In the genomic region with DNA sequence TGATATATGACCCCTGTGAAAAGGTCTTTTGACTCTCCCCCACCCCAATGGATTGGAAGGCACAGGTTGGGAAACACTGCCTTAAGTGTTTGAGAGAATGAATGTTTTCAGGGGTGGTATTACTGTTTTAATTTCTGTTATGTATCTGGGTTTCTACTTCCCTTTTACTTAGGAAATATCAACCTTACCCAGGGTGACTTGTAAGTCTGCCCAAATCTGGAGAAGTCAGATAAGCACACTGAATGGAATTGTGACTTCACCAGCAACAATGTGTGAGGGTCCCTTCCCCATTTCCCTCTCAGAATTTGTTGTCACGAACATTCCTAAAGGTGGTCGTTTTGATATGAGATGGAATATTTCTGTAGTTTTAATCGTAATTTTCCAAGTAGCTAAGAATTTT, we compare ENCODE assay signal across 39 mouse cellular contexts. TPM values are rescaled to one million over a fixed set of nuclear protein-coding genes. Genes with fewer than 3 reads are reported as not detected.
"Had no signal": no experiment of that assay in that cellular context is flagged by ENCODE, and none has a peak within 500 bp of the region (broad histone marks: within the 10 kb centered on the region; RNA-seq: fewer than 3 reads in every experiment).

No protein-coding gene starts in this region.

- H3K4me2 ChIP-seq: heart, embryonic 13.5 days; heart, embryonic 15.5 days; hindbrain, embryonic 12.5 days; hindbrain, embryonic 14.5 days; intestine, embryonic 15.5 days; limb, embryonic 12.5 days; liver, embryonic 11.5 days; liver, embryonic 13.5 days had no signal

- ATAC-seq: hindbrain, embryonic 16.5 days; inflammation-experienced regulatory T-cells, adult 6 months; intestine, embryonic 15.5 days; intestine, postnatal 0 days had no signal

- DNase-seq: gastrocnemius, postnatal 14 days; gastrocnemius, postnatal 36 days; heart, adult 18-20 months; heart, postnatal 14 days; heart, postnatal 36 days; kidney, adult 18-20 months; kidney, adult 8-10 months; kidney, postnatal 10 days; kidney, postnatal 25 days; kidney, postnatal 4 days; liver; liver, embryonic 13.5 days had no signal

- H3K9ac ChIP-seq: heart, embryonic 13.5 days; heart, embryonic 15.5 days; hindbrain, embryonic 12.5 days; hindbrain, embryonic 14.5 days; intestine, embryonic 15.5 days; limb, embryonic 12.5 days; liver, embryonic 13.5 days had no signal

- H3K9me3 ChIP-seq: intestine, embryonic 15.5 days; limb, embryonic 10.5 days; liver, embryonic 13.5 days had no signal

- H3K36me3 ChIP-seq: heart, embryonic 10.5 days; heart, embryonic 13.5 days; heart, embryonic 15.5 days; hindbrain, embryonic 10.5 days; hindbrain, embryonic 12.5 days; intestine, embryonic 15.5 days; limb, embryonic 10.5 days; limb, embryonic 12.5 days; liver, embryonic 13.5 days had no signal

- H3K27ac ChIP-seq: heart, embryonic 10.5 days; heart, embryonic 13.5 days; heart, embryonic 15.5 days; hindbrain, embryonic 10.5 days; hindbrain, embryonic 12.5 days; hindbrain, embryonic 14.5 days; intestine, embryonic 15.5 days; layer of hippocampus, adult 2 months; left cerebral cortex, adult 2 months; limb, embryonic 10.5 days; limb, embryonic 12.5 days; liver, embryonic 13.5 days had no signal

- H3K27me3 ChIP-seq: heart, embryonic 13.5 days; heart, embryonic 15.5 days; hindbrain, embryonic 12.5 days; intestine, embryonic 15.5 days; limb, embryonic 12.5 days; liver, embryonic 13.5 days had no signal

- H3K4me3 ChIP-seq: heart, embryonic 10.5 days; heart, embryonic 13.5 days; heart, embryonic 15.5 days; hindbrain, embryonic 10.5 days; hindbrain, embryonic 12.5 days; intestine, embryonic 15.5 days; layer of hippocampus, adult 2 months; left cerebral cortex, adult 2 months; limb, embryonic 10.5 days; limb, embryonic 12.5 days; liver, embryonic 13.5 days had no signal

- H3K4me1 ChIP-seq: heart, embryonic 10.5 days; heart, embryonic 13.5 days; heart, embryonic 15.5 days; hindbrain, embryonic 10.5 days; hindbrain, embryonic 12.5 days; intestine, embryonic 15.5 days; limb, embryonic 10.5 days; limb, embryonic 12.5 days; liver, embryonic 13.5 days had no signal

RNA-seq across cellular contexts. Expression of a gene that starts 17.0 kb away (rescaled TPM):
- total RNA-seq: gastrocnemius, adult 18-20 months; gastrocnemius, adult 8-10 months; gastrocnemius, postnatal 14 days; gastrocnemius, postnatal 36 days; heart, adult 18-20 months; heart, adult 8-10 months; heart, postnatal 14 days; heart, postnatal 36 days; layer of hippocampus, adult 2 months; layer of hippocampus, postnatal 10 days; layer of hippocampus, postnatal 25 days; left cerebral cortex, adult 2 months; left cerebral cortex, postnatal 14 days; left cerebral cortex, postnatal 36 days had no signal
- polyA plus RNA-seq: gonadal fat pad, adult 2 months; heart, embryonic 10.5 days; heart, embryonic 15.5 days; heart, postnatal 0 days; hindbrain, embryonic 10.5 days; hindbrain, embryonic 12.5 days; hindbrain, embryonic 14.5 days; hindbrain, embryonic 16.5 days; inflammation-experienced regulatory T-cells, adult 6 months; intestine, embryonic 15.5 days; intestine, postnatal 0 days; kidney, embryonic 14.5 days; kidney, embryonic 16.5 days; limb, embryonic 10.5 days; limb, embryonic 12.5 days; liver, embryonic 11.5 days; liver, embryonic 13.5 days had no signal

RNA-seq across cellular contexts. Expression of a gene that starts 17.6 kb away (rescaled TPM):
- total RNA-seq: gastrocnemius, adult 18-20 months; gastrocnemius, adult 8-10 months; gastrocnemius, postnatal 14 days; gastrocnemius, postnatal 36 days; heart, adult 18-20 months; heart, adult 8-10 months; heart, postnatal 14 days; heart, postnatal 36 days; layer of hippocampus, adult 2 months; layer of hippocampus, postnatal 10 days; layer of hippocampus, postnatal 25 days; left cerebral cortex, adult 2 months; left cerebral cortex, postnatal 14 days; left cerebral cortex, postnatal 36 days had no signal
- polyA plus RNA-seq: gonadal fat pad, adult 2 months; heart, embryonic 10.5 days; heart, embryonic 13.5 days; heart, embryonic 15.5 days; heart, postnatal 0 days; hindbrain, embryonic 10.5 days; hindbrain, embryonic 12.5 days; hindbrain, embryonic 14.5 days; hindbrain, embryonic 16.5 days; inflammation-experienced regulatory T-cells, adult 6 months; intestine, embryonic 15.5 days; intestine, postnatal 0 days; kidney, embryonic 14.5 days; kidney, embryonic 16.5 days; limb, embryonic 10.5 days; limb, embryonic 12.5 days; limb, embryonic 14.5 days; liver, embryonic 11.5 days; liver, embryonic 13.5 days had no signal
